8 mouse cellular contexts compared by ENCODE assay signal in genomic region chr19:44474158-44474557, GRCm38 (mm10). TPM values are rescaled to one million over a fixed set of nuclear protein-coding genes. Genes with fewer than 3 reads are reported as not detected.
DNase-seq lines count a peak whose midpoint lies in the region; ATAC-seq and TF ChIP-seq lines count a peak whose summit lies in the region.

No protein-coding gene starts in this region.

- no peaks in the 10 kb centered on the region; the same call in 1 of the 2 replicates for H3K9me3 ChIP-seq in kidney, embryonic 16.5 days (ENCODE audit: low read length)
- H3K9me3 ChIP-seq in intestine, postnatal 0 days (ENCODE audit: control insufficient read depth): no peaks in the 10 kb centered on the region
- no peaks in the 10 kb centered on the region for H3K9me3 ChIP-seq in neural tube, embryonic 11.5 days (ENCODE audit: control insufficient read depth, low read length)

- DNase-seq in kidney, adult 18-20 months: peak; percentile 82
- DNase-seq in c-Kit-negative CD71-positive TER-119-positive erythroid progenitor cells, embryonic 14.5 days (ENCODE audit: low read depth, low spot score): peak; percentile 45
- peak; percentile 75 for DNase-seq in forelimb bud, embryonic 11.5 days (ENCODE audit: low read depth, low spot score)
- DNase-seq in left cerebral cortex, postnatal 4 days: peak; percentile 80
- peak; percentile 81 for DNase-seq in neural tube, embryonic 11.5 days (ENCODE audit: low spot score)
- peak; percentile 97 for DNase-seq in testis, postnatal 10 days (ENCODE audit: low spot score)

- H3K27ac ChIP-seq in kidney, embryonic 16.5 days (ENCODE audit: low read length): no peak overlapping the region
- H3K27ac ChIP-seq in intestine, postnatal 0 days (ENCODE audit: low read depth, low read length): no peak overlapping the region
- no peak overlapping the region for H3K27ac ChIP-seq in neural tube, embryonic 11.5 days (ENCODE audit: low read depth, low read length)

- TF ChIP-seq CTCF in intestine, postnatal 0 days (IDR thresholded peaks at IDR 0.05; ENCODE audit: low read depth): peak; percentile 98

- intact Hi-C loops in left cerebral cortex, postnatal 4 days (cut with DNase I): no loop called here

- peaks cover 5% of the 10 kb centered on the region; the same call in 1 of the 2 replicates for H3K27me3 ChIP-seq in kidney, embryonic 16.5 days (ENCODE audit: insufficient read depth, low read length)
- H3K27me3 ChIP-seq in intestine, postnatal 0 days (replicated peaks; ENCODE audit: control insufficient read depth, insufficient read depth, low read length): 0 out of 2 replicates have a peak, but pooled peaks cover 5% of the 10 kb centered on the region
- no peaks in the 10 kb centered on the region; the same call in 1 of the 2 replicates for H3K27me3 ChIP-seq in neural tube, embryonic 11.5 days (ENCODE audit: control insufficient read depth, insufficient read depth, low read length)

- ATAC-seq in kidney, embryonic 16.5 days (ENCODE audit: low FRiP score, low TSS enrichment): no peak
- ATAC-seq in intestine, postnatal 0 days: 0 out of 2 replicates have a peak, but pooled peaks have one; percentile 22
- no peak for ATAC-seq in neural tube, embryonic 11.5 days (ENCODE audit: insufficient read depth, low FRiP score, low TSS enrichment)

- WGBS in kidney, embryonic 16.5 days: 2% methylated on average over 10 of the region's 10 CpGs
- 6% methylated on average over 10 of the region's 10 CpGs for WGBS in intestine, postnatal 0 days
- 3% methylated on average over 10 of the region's 10 CpGs for WGBS in neural tube, embryonic 11.5 days

- no peak overlapping the region for H3K4me3 ChIP-seq in kidney, embryonic 16.5 days (ENCODE audit: low read length)
- H3K4me3 ChIP-seq in intestine, postnatal 0 days (ENCODE audit: low read depth, low read length): no peak overlapping the region
- H3K4me3 ChIP-seq in neural tube, embryonic 11.5 days (ENCODE audit: low read depth, low read length): no peak overlapping the region

- H3K36me3 ChIP-seq in kidney, embryonic 16.5 days (ENCODE audit: insufficient read depth, low read length): no peaks in the 10 kb centered on the region
- no peaks in the 10 kb centered on the region for H3K36me3 ChIP-seq in intestine, postnatal 0 days (ENCODE audit: control insufficient read depth, insufficient read depth)
- H3K36me3 ChIP-seq in neural tube, embryonic 11.5 days (ENCODE audit: control insufficient read depth, insufficient read depth, low read length): no peaks in the 10 kb centered on the region

- H3K4me1 ChIP-seq in kidney, embryonic 16.5 days (ENCODE audit: insufficient read depth, low read length): no peaks in the 10 kb centered on the region
- no peaks in the 10 kb centered on the region for H3K4me1 ChIP-seq in intestine, postnatal 0 days (replicated peaks; ENCODE audit: control insufficient read depth, insufficient read depth, low read length)
- H3K4me1 ChIP-seq in neural tube, embryonic 11.5 days (ENCODE audit: control insufficient read depth, insufficient read depth, low read length): no peaks in the 10 kb centered on the region

- no peak overlapping the region for H3K4me2 ChIP-seq in kidney, embryonic 16.5 days (replicated peaks; ENCODE audit: low read depth, low read length)
- H3K4me2 ChIP-seq in intestine, postnatal 0 days (replicated peaks; ENCODE audit: low read depth): no peak overlapping the region
- no peak overlapping the region for H3K4me2 ChIP-seq in neural tube, embryonic 11.5 days (ENCODE audit: low read depth)

- H3K9ac ChIP-seq in kidney, embryonic 16.5 days (replicated peaks; ENCODE audit: low read length): no peak overlapping the region
- no peak overlapping the region for H3K9ac ChIP-seq in intestine, postnatal 0 days (ENCODE audit: low read depth, low read length)
- no peak overlapping the region for H3K9ac ChIP-seq in neural tube, embryonic 11.5 days (ENCODE audit: low read length)

RNA-seq across cellular contexts. Expression of gene Wnt8b, which starts 19.1 kb away (rescaled TPM):
- 2.6 and 2.8 TPM in 2 replicates for polyA plus RNA-seq in kidney, embryonic 16.5 days (2015; fragmentation: Nextera tagmentation; extraction: Ambion mirVana)
- polyA plus RNA-seq in intestine, postnatal 0 days (2015; fragmentation: Nextera tagmentation; extraction: Ambion mirVana): not detected in 2 replicates
- total RNA-seq in left cerebral cortex, postnatal 4 days (2021): under 1 TPM in 1 of 2 experiments, not detected in 1; 0.14 TPM
- polyA plus RNA-seq in neural tube, embryonic 11.5 days (2014; fragmentation: Nextera tagmentation; extraction: Ambion mirVana): 0.45 and 0.46 TPM in 2 replicates

Comparison
In these comparisons a context has a peak if more than half of its experiments do, and no peak if none do; other contexts are left out.
1. DNase-seq: peak in every context shown above with its lines; median percentile 97 in testis, postnatal 10 days; 82 in kidney, adult 18-20 months; 81 in neural tube, embryonic 11.5 days; 80 in left cerebral cortex, postnatal 4 days; 75 in forelimb bud, embryonic 11.5 days; 45 in c-Kit-negative CD71-positive TER-119-positive erythroid progenitor cells, embryonic 14.5 days.